Mouse (Mus musculus): ENCODE data around the gene Adam12. TPM values are rescaled to one million over a fixed set of nuclear protein-coding genes. Genes with fewer than 3 reads are reported as not detected.

The Adam12 gene
- polyA plus RNA-seq, 1 experiment from 2014 or later = 0.57 TPM

DNA sequence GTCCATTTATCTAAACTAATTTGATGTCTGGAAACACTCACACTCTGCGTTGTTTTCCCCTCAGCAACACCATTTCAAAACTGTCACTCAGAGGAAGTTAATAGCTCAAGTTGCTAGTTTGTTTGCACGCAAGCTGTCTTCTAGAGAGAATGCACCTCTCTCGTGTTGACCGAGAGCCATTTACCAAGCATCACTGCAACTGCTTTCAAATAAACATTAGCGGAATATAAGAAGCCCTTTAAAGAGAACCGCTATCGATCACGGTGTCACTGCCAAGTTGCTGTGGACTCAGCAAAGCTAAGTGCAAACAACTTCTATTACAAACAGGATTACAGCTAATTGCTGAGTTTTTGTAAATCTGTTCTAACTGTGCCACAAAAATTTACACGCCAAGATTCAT, 87.8 kb downstream of the Adam12 start:
- H3K4me1 ChIP-seq (replicated peaks; ENCODE audit: control insufficient read depth, insufficient read depth) = no peaks in the 10 kb centered on the region
- 38% methylated on average over 9 of the region's 9 CpGs for WGBS
- ATAC-seq (ENCODE audit: low FRiP score, low TSS enrichment) (no peak), DNase-seq (ENCODE audit: low spot score) (no peak)
- no peaks in the 10 kb centered on the region for H3K9me3 ChIP-seq (ENCODE audit: control insufficient read depth, low read length)
- H3K27ac ChIP-seq (replicated peaks) = no peak overlapping the region
- H3K4me2 ChIP-seq (replicated peaks; ENCODE audit: low read depth) = no peak overlapping the region
- no peak overlapping the region for H3K9ac ChIP-seq (ENCODE audit: low read length)
- H3K27me3 ChIP-seq (ENCODE audit: control insufficient read depth, insufficient read depth, low read length) = no peaks in the 10 kb centered on the region
- H3K36me3 ChIP-seq (ENCODE audit: control insufficient read depth, insufficient read depth, low read length) = no peaks in the 10 kb centered on the region
- H3K4me3 ChIP-seq (ENCODE audit: low read depth, low read length) = no peak overlapping the region
- no peak for TF ChIP-seq EP300 (optimal IDR thresholded peaks at IDR 0.05)

DNA sequence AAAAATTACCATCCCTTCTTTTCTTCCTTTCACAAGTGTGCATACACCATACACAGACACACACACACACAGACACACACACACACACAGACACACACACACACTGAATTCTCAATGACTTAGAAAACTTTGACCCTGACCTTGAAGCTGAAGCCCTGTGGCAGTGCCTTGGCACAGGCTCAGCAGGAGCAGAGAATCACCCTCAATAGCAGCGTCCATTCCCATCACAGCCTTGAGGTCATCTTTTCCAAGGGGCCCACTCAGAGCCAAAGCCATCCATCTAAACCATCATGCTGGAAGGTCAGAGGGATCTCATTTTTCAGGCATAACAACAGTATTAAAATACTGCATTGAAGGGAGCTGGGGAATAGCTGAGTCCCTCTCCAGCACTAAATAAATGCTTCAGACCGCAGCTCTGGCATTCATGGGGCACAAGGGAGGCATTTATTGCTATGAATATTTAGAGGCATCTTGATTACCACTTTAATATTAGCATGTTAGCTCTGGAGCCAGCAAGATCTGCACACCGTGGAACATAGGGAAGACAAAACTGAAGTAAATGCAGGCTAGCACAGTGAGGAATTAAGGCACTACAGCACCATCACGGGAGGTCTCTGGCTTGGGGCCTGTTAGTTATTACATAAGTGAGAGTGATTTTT, 92.5 kb downstream of the Adam12 start:
- H3K4me3 ChIP-seq (ENCODE audit: low read depth, low read length) = no peak overlapping the region
- no peak for ATAC-seq (ENCODE audit: low FRiP score, low TSS enrichment)
- no peak overlapping the region for H3K4me2 ChIP-seq (replicated peaks; ENCODE audit: low read depth)
- H3K27me3 ChIP-seq (ENCODE audit: control insufficient read depth, insufficient read depth, low read length) = no peaks in the 10 kb centered on the region
- no peaks in the 10 kb centered on the region for H3K4me1 ChIP-seq (replicated peaks; ENCODE audit: control insufficient read depth, insufficient read depth)
- no peak overlapping the region for H3K27ac ChIP-seq (replicated peaks)
- no peak for DNase-seq (ENCODE audit: low spot score)
- no peaks in the 10 kb centered on the region for H3K9me3 ChIP-seq (ENCODE audit: control insufficient read depth, low read length)
- TF ChIP-seq CTCF (IDR thresholded peaks at IDR 0.05; ENCODE audit: low read depth) (no peak), EP300 (optimal IDR thresholded peaks at IDR 0.05) (no peak)
- no peaks in the 10 kb centered on the region for H3K36me3 ChIP-seq (ENCODE audit: control insufficient read depth, insufficient read depth, low read length)
- WGBS = 69% methylated on average over 4 of the region's 4 CpGs
- H3K9ac ChIP-seq (ENCODE audit: low read length) = no peak overlapping the region

DNA sequence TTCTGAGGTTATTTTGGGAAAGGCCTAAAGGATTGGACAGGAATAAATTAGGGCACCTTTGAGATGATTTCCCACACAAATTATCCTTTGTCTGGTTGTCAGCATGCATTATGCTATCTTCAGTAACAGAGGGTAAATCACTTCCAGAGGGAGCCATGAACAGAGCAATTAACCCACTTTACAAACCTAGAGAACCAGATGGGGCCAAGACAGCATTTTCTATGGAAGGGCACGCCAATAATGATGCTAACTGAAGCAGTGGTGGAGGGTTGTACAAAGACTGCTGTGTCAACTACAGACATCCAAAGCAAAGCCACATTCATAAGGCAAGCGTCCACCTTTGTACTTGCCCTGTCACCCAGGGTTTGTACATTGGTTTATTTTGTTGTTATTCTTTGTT, 99.6 kb downstream of the Adam12 start:
- ATAC-seq (ENCODE audit: low FRiP score, low TSS enrichment) (no peak), DNase-seq (ENCODE audit: low spot score) (no peak)
- H3K4me3 ChIP-seq (ENCODE audit: low read depth, low read length) = no peak overlapping the region
- no peaks in the 10 kb centered on the region for H3K9me3 ChIP-seq (ENCODE audit: control insufficient read depth, low read length)
- H3K27me3 ChIP-seq (ENCODE audit: control insufficient read depth, insufficient read depth, low read length) = no peaks in the 10 kb centered on the region
- H3K4me2 ChIP-seq (replicated peaks; ENCODE audit: low read depth) = no peak overlapping the region
- H3K27ac ChIP-seq (replicated peaks) = no peak overlapping the region
- H3K9ac ChIP-seq (ENCODE audit: low read length) = no peak overlapping the region
- H3K36me3 ChIP-seq (ENCODE audit: control insufficient read depth, insufficient read depth, low read length) = no peaks in the 10 kb centered on the region
- TF ChIP-seq EP300 (optimal IDR thresholded peaks at IDR 0.05) = no peak
- no peak for TF ChIP-seq CTCF (IDR thresholded peaks at IDR 0.05; ENCODE audit: low read depth)
- WGBS = 85% methylated on average over 2 of the region's 2 CpGs
- H3K4me1 ChIP-seq (replicated peaks; ENCODE audit: control insufficient read depth, insufficient read depth) = no peaks in the 10 kb centered on the region

DNA sequence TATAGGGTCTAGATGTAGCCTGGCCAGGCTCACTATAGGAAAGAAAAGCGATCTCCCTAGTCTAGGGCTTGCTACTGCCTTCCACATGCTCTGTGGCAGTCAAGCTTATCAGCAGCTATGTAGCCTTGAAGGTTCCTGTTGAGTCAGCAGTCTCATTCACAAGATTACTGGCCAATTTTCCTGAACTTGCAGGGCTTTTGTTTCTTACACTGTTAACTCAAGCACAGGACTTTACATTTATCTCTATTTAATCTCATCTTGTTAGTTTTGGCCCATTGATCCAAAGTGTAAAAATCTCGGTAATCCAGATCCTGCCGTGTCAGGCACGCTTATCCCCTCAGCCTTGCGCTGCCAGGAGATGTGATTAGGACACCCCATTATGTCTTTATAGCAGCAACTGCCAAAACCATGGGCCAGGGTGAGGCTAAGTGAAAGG, 103.8 kb downstream of the Adam12 start:
- no peaks in the 10 kb centered on the region for H3K9me3 ChIP-seq (ENCODE audit: control insufficient read depth, low read length)
- H3K4me2 ChIP-seq (replicated peaks; ENCODE audit: low read depth) = no peak overlapping the region
- no peaks in the 10 kb centered on the region for H3K4me1 ChIP-seq (replicated peaks; ENCODE audit: control insufficient read depth, insufficient read depth)
- H3K27me3 ChIP-seq (ENCODE audit: control insufficient read depth, insufficient read depth, low read length) = no peaks in the 10 kb centered on the region
- no peak overlapping the region for H3K27ac ChIP-seq (replicated peaks)
- TF ChIP-seq EP300 (optimal IDR thresholded peaks at IDR 0.05) = no peak
- no peak for TF ChIP-seq CTCF (IDR thresholded peaks at IDR 0.05; ENCODE audit: low read depth)
- 0 out of 2 replicates have a peak, but pooled peaks have one; percentile 21 for ATAC-seq (ENCODE audit: low FRiP score, low TSS enrichment)
- no peak for DNase-seq (ENCODE audit: low spot score)
- no peak overlapping the region for H3K4me3 ChIP-seq (ENCODE audit: low read depth, low read length)
- no peak overlapping the region for H3K9ac ChIP-seq (ENCODE audit: low read length)
- WGBS = 54% methylated on average over 5 of the region's 5 CpGs
- H3K36me3 ChIP-seq (ENCODE audit: control insufficient read depth, insufficient read depth, low read length) = no peaks in the 10 kb centered on the region

DNA sequence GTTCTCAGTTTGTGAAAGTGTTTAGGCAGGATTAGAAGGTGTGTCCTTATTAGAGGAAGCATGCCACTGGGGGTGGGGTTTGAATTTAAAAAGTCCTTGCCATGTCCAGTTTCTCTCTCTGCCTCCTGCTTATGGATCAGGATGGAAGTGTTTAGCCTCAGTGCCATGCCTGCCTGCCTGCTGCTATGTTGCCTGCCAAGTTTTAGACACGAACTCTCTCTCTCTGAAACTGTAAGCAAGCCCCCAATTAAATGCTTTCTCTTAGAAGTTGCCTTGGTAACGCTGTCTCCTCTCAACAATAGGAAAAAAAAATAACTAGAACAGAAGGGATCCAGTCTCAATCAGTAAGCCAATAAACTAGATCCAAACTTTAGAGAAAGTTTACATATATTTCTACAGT, 110.5 kb downstream of the Adam12 start:
- Histone ChIP-seq H3K36me3 (ENCODE audit: control insufficient read depth, insufficient read depth, low read length) (no peaks in the 10 kb centered on the region), H3K4me2 (replicated peaks; ENCODE audit: low read depth) (no peak overlapping the region), H3K4me3 (ENCODE audit: low read depth, low read length) (no peak overlapping the region), H3K4me1 (replicated peaks; ENCODE audit: control insufficient read depth, insufficient read depth) (no peaks in the 10 kb centered on the region), H3K9ac (ENCODE audit: low read length) (no peak overlapping the region), H3K27ac (replicated peaks) (no peak overlapping the region), H3K9me3 (ENCODE audit: control insufficient read depth, low read length) (no peaks in the 10 kb centered on the region), H3K27me3 (ENCODE audit: control insufficient read depth, insufficient read depth, low read length) (no peaks in the 10 kb centered on the region)
- WGBS = 53% methylated on average over 2 of the region's 2 CpGs
- DNase-seq (ENCODE audit: low spot score) (no peak), ATAC-seq (ENCODE audit: low FRiP score, low TSS enrichment) (no peak)
- no peak for TF ChIP-seq CTCF (IDR thresholded peaks at IDR 0.05; ENCODE audit: low read depth)
- TF ChIP-seq EP300 (optimal IDR thresholded peaks at IDR 0.05) = no peak

DNA sequence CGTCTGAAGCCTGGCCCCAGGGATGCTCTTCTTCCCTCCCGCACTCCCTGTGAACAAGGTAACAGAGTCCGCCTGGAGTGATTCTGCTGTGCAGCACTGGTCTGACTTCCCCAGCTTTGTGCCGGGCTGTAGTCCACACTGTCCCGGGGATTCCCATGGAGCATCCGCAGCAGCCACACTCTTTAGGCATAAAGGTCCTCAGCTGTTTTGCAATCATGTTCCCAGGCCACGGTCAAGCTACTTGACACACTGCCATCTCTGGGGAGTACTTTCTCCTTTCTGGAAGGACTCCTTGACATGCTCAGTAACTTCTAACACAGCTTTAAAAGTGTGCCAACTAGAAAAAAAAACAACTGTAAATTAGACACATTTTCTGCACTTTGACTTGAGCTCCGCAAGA, 116.5 kb downstream of the Adam12 start:
- H3K9me3 ChIP-seq (ENCODE audit: control insufficient read depth, low read length) = no peaks in the 10 kb centered on the region
- H3K27me3 ChIP-seq (ENCODE audit: control insufficient read depth, insufficient read depth, low read length) = no peaks in the 10 kb centered on the region
- no peak overlapping the region for H3K4me2 ChIP-seq (replicated peaks; ENCODE audit: low read depth)
- TF ChIP-seq CTCF (IDR thresholded peaks at IDR 0.05; ENCODE audit: low read depth) (no peak), EP300 (optimal IDR thresholded peaks at IDR 0.05) (no peak)
- no peak overlapping the region for H3K27ac ChIP-seq (replicated peaks)
- 69% methylated on average over 8 of the region's 8 CpGs for WGBS
- H3K4me1 ChIP-seq (replicated peaks; ENCODE audit: control insufficient read depth, insufficient read depth) = 0 out of 2 replicates have a peak, but pooled peaks cover 4% of the 10 kb centered on the region
- ATAC-seq (ENCODE audit: low FRiP score, low TSS enrichment) (no peak), DNase-seq (ENCODE audit: low spot score) (no peak)
- no peak overlapping the region for H3K4me3 ChIP-seq (ENCODE audit: low read depth, low read length)
- H3K36me3 ChIP-seq (ENCODE audit: control insufficient read depth, insufficient read depth, low read length) = no peaks in the 10 kb centered on the region
- no peak overlapping the region for H3K9ac ChIP-seq (ENCODE audit: low read length)

Measured in stomach, postnatal 0 days (tissue).